Mouse (Mus musculus): ENCODE measurements around the gene Ecpas. TPM values are rescaled to one million over a fixed set of nuclear protein-coding genes. Genes with fewer than 3 reads are reported as not detected.

Ecpas gene
- polyA plus RNA-seq, 1 experiment from 2014 or later: 31.6 TPM

DNA sequence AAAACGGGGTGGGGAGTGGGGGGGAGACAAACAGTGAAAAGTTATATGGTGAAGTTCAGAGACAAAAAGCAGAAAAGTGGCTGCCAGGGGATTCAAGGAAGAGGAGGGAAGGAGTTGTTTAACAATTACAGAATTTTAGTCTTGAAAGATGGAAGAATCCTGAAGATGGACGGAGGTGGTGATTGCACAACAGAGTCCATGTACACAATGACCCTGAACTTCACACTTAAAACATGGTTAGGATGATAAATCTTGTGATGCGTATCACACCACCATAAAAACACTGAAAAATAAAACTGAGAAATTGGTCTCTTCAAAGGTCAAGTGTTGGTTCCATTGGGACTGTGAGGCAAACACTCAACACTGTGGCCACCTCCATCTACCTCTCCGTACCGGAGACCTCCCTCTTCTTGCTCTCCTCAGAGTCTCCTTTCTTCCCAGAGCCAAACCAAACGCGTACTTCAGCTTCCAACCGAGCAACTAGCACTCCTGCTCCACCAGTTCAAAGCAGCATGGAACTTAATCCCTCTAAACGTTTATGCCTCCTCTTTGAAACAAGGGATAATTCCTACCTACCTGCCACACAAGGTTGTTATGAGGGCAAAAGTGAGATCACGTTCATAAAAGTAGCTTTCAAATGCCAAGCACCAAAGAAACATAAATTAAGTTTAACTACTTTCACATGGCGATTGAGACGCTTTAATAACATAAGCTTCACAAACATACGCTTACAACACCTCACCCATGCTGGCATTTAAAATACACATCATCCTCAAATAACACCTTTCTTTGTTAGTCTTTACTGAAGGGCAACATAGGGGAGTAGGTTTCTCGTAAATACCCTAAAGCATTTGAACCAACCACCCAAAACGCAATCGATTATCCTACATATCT, 2.1 kb downstream of the Ecpas start:
- 31% methylated on average over 16 of the region's 16 CpGs for WGBS
- ATAC-seq (replicated peaks): no peak; the same call in 1 of the 2 replicates
- Histone ChIP-seq H3K4me3 (peak overlapping the region; percentile 59), H3K4me1 (peaks cover 15% of the 10 kb centered on the region), H3K9me3 (no peaks in the 10 kb centered on the region), H3K27me3 (no peaks in the 10 kb centered on the region), H3K9ac (replicated peaks) (peak overlapping the region; percentile 81), H3K4me2 (replicated peaks) (peak overlapping the region; percentile 75), H3K27ac (replicated peaks) (peak overlapping the region; percentile 96; the same call in 1 of the 2 replicates), H3K36me3 (no peaks in the 10 kb centered on the region)

DNA sequence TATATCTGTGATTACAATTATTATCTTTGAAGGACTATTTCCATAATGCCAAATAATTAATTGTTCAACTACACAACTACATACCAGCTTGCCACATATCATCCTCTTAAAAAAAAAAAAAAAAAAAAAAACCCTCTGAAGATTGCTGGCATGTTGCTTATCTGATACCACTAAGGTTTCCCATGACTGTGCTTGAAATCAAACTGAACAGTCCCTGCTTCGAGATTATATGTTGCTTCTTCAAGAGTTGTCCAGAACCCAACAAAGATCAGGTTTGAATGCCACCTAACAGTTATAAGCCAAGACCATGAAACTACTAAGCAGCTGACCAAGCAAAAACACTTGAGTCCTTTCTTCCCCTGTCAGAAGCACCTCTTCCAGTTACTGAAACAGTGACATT, 5.1 kb downstream of the Ecpas start:
- no peak overlapping the region for H3K9ac ChIP-seq (replicated peaks)
- H3K27ac ChIP-seq (replicated peaks): no peak overlapping the region
- no peaks in the 10 kb centered on the region for H3K9me3 ChIP-seq
- WGBS: 96% methylated on average over 1 of the region's 1 CpGs
- ATAC-seq (replicated peaks): no peak
- no peaks in the 10 kb centered on the region for H3K27me3 ChIP-seq
- no peak overlapping the region for H3K4me2 ChIP-seq (replicated peaks)
- no peaks in the 10 kb centered on the region for H3K36me3 ChIP-seq
- no peak overlapping the region for H3K4me3 ChIP-seq
- peaks cover 17% of the 10 kb centered on the region for H3K4me1 ChIP-seq

DNA sequence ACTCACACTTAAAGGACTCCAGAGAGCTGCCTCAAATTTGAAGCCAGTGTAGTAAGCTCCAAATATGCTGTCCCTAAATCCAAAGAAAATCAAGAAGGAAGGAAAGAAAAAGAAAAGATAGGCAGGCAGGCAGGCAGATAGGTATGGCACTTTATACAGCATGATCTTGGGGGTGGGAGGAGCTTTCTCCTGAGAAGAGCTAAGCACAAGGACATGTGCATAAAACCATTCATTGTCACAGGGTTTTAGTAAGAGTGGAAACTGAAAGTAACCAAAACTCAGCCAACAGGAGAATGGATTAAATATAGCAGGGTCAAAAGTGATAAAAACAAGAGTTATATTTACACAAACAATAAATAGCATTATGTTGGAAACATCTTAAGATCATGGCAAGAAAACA, 14.2 kb downstream of the Ecpas start:
- no peaks in the 10 kb centered on the region for H3K36me3 ChIP-seq

DNA sequence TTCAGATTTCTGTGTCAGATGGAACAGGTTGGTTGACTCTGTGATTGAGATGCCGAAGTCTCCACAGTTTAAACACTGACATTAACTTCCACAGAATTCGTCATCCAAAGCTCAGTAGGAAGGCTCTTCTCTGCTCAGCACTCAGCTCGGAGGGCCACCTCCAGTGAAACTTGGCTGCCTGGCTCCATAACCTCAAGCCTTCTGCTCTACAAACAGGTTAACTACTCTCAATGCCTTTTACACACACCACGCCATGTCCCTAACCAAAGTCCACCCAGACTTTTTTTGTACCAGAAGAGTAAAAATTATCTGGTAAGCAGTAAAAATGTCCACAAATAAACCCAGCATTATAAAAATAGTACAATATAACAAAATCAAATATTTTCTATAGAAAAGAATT, 15.1 kb downstream of the Ecpas start:
- Histone ChIP-seq H3K36me3 (no peaks in the 10 kb centered on the region), H3K27ac (replicated peaks) (no peak overlapping the region), H3K4me1 (0 out of 2 replicates have a peak, but pooled peaks cover 2% of the 10 kb centered on the region), H3K9me3 (no peaks in the 10 kb centered on the region), H3K4me2 (replicated peaks) (no peak overlapping the region), H3K9ac (replicated peaks) (no peak overlapping the region), H3K27me3 (no peaks in the 10 kb centered on the region), H3K4me3 (no peak overlapping the region)
- ATAC-seq (replicated peaks): no peak
- WGBS: 77% methylated on average over 4 of the region's 4 CpGs

More for the DNA sequence above, 14.2 kb downstream of the Ecpas start:
- Histone ChIP-seq H3K9ac (replicated peaks) (no peak overlapping the region), H3K4me1 (peaks cover 9% of the 10 kb centered on the region; the same call in 1 of the 2 replicates), H3K4me3 (no peak overlapping the region), H3K4me2 (replicated peaks) (no peak overlapping the region), H3K27ac (replicated peaks) (no peak overlapping the region), H3K9me3 (no peaks in the 10 kb centered on the region), H3K27me3 (no peaks in the 10 kb centered on the region)
- ATAC-seq (replicated peaks): no peak

DNA sequence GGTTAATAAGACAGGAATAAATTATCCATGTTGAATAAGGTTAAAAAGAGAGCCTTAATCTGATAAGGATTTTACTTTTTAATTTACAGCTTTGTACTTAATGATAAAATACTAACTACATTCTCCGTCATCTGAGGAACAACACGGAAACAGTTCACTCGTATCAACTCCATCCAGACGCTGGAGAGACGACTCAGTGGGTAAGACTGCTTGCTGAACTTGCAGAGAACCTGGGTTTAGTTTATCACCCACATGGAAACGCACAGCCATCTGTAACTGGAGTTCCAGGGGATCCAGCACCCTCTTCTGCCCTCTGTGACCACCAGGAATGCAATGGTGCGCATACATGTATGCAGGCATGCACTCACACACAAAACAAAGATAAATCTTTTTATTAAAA, 18.1 kb downstream of the Ecpas start:
- H3K27me3 ChIP-seq: no peaks in the 10 kb centered on the region
- no peak; the same call in 1 of the 2 replicates for ATAC-seq (replicated peaks)

DNA sequence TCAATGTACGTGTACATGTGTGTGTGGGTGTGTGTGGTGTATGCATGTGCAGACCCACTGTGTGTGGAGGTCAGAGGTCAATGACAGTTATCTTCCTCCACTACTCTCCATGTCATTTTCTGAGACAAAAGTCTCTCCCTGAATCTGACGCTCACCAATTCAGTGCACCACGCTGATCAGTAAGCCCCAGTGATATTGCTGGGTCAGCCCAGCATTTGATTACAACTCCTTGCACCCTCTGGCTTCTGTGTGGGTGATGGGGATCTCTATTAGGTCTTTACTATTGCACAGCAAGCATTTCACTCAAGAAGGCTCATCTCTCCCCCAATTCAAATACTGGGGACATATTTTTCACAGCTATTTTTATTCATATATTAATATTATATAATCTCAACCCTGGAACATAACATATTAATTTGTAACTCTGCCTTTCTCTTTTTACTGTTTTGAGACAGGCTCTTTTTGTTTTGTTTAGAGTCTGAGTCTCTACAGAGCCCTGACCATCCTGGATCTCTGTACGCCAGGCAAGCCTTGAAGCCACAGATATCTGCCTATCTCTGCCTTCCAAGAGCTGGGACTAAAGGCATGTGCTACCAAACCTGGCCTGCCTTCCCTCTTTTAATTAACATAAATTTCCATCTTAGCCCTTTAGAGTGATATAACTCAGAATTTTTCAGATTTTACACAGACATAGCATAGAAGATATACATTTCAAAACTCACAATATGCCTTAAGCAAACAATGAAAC, 22.3 kb downstream of the Ecpas start:
- no peak for ATAC-seq (replicated peaks)
- Histone ChIP-seq H3K4me1 (no peaks in the 10 kb centered on the region), H3K36me3 (no peaks in the 10 kb centered on the region), H3K9me3 (no peaks in the 10 kb centered on the region), H3K9ac (replicated peaks) (no peak overlapping the region), H3K4me2 (replicated peaks) (no peak overlapping the region), H3K27me3 (no peaks in the 10 kb centered on the region), H3K4me3 (no peak overlapping the region), H3K27ac (replicated peaks) (no peak overlapping the region)
- WGBS: 95% methylated on average over 4 of the region's 4 CpGs

More for the DNA sequence above, 18.1 kb downstream of the Ecpas start:
- H3K4me1 ChIP-seq: 0 out of 2 replicates have a peak, but pooled peaks cover 2% of the 10 kb centered on the region
- H3K4me3 ChIP-seq: no peak overlapping the region
- no peak overlapping the region for H3K4me2 ChIP-seq (replicated peaks)
- no peak overlapping the region for H3K27ac ChIP-seq (replicated peaks)
- no peaks in the 10 kb centered on the region for H3K36me3 ChIP-seq
- no peak overlapping the region for H3K9ac ChIP-seq (replicated peaks)
- WGBS: 88% methylated on average over 7 of the region's 7 CpGs
- H3K9me3 ChIP-seq: no peaks in the 10 kb centered on the region

DNA sequence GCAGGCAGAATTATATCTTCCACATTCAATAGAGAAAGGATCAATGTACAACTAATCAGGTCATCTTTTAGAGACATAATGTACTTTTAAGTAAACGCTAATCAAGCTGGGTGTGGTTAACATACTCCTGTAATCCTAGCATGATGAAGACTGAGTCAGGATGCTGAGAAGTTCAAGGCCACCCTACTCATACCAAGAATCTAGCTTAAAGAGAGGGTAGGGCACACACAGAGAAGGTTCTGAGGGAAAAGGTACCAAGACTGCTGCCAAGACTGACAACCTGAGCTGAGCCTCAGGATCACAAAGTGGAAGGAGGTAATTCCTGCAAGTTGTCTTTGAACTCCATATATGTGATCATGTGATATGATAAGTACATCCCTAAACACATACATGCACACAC, 24.0 kb downstream of the Ecpas start:
- Histone ChIP-seq H3K9me3 (no peaks in the 10 kb centered on the region), H3K4me1 (no peaks in the 10 kb centered on the region), H3K4me2 (replicated peaks) (no peak overlapping the region), H3K27me3 (no peaks in the 10 kb centered on the region), H3K9ac (replicated peaks) (no peak overlapping the region), H3K36me3 (no peaks in the 10 kb centered on the region), H3K4me3 (no peak overlapping the region), H3K27ac (replicated peaks) (no peak overlapping the region)
- WGBS: 92% methylated on average over 1 of the region's 1 CpGs
- ATAC-seq (replicated peaks): no peak

DNA sequence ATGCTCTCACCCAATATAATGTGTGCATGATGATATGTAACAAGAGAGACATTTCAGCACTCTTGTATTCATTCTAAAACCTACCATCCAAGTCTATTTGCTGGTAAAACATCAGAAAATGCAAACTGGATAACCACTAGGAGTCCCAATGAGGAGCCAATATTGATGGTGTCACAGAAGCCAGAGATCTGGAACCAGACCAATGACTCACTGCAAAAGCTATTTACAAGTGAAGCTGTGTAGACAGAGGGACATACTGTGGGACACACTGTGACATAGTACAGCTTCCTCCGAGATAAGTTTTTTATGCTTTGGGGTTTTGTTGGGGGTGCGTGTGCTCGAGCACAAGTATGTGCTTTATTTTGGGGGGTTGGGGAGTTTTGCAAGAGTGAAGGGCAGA, 24.9 kb downstream of the Ecpas start:
- no peaks in the 10 kb centered on the region for H3K4me1 ChIP-seq
- no peak overlapping the region for H3K4me2 ChIP-seq (replicated peaks)
- no peaks in the 10 kb centered on the region for H3K27me3 ChIP-seq
- H3K27ac ChIP-seq (replicated peaks): no peak overlapping the region
- H3K36me3 ChIP-seq: no peaks in the 10 kb centered on the region
- ATAC-seq (replicated peaks): no peak
- no peak overlapping the region for H3K4me3 ChIP-seq
- 87% methylated on average over 3 of the region's 3 CpGs for WGBS
- no peak overlapping the region for H3K9ac ChIP-seq (replicated peaks)
- H3K9me3 ChIP-seq: no peaks in the 10 kb centered on the region

DNA sequence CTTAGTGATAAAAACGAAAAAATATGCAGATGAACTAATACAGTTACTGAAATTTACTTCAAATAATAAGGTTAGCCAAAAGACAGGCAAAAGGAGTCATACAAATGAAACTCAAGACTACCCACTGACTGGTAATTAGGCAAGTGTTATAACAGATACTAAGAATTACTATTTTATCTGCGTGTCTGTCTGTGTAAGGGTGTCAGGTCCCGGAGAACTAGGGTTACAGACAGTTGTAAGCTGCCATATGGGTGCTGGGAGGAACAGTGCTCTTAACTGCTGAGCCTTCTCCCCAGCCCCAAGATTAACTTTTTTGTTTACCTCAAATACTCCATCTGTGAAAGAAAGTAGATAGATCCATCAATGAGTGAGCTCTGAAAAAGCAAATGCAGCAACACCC, 25.8 kb downstream of the Ecpas start:
- no peaks in the 10 kb centered on the region for H3K27me3 ChIP-seq
- H3K36me3 ChIP-seq: no peaks in the 10 kb centered on the region
- ATAC-seq (replicated peaks): no peak
- no peak overlapping the region for H3K4me3 ChIP-seq
- 80% methylated on average over 3 of the region's 3 CpGs for WGBS
- H3K4me1 ChIP-seq: no peaks in the 10 kb centered on the region
- H3K9me3 ChIP-seq: no peaks in the 10 kb centered on the region
- H3K4me2 ChIP-seq (replicated peaks): no peak overlapping the region
- H3K27ac ChIP-seq (replicated peaks): no peak overlapping the region
- H3K9ac ChIP-seq (replicated peaks): no peak overlapping the region

DNA sequence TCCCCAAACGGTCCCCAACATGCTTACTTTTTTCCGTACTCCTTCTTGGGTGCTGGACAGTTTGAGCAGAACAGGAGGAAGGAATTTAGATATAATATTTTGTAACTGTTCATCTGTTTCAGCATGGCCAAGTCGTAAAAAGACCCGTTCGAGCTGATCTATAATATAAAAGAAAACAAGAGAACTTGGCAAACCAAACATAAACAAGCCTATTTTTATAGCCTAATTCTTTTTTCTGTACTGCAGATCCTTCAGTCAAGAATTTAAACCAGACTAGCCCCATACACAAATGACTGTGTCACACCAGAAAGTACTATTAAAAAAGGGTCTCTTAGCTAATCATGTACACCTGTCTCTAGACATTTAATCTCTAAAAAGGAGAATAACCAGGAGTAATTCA, 27.2 kb downstream of the Ecpas start:
- 86% methylated on average over 5 of the region's 5 CpGs for WGBS
- no peak for ATAC-seq (replicated peaks)
- H3K27ac ChIP-seq (replicated peaks): no peak overlapping the region
- no peaks in the 10 kb centered on the region for H3K36me3 ChIP-seq
- no peaks in the 10 kb centered on the region for H3K27me3 ChIP-seq
- H3K9me3 ChIP-seq: no peaks in the 10 kb centered on the region
- H3K4me1 ChIP-seq: no peaks in the 10 kb centered on the region
- no peak overlapping the region for H3K4me3 ChIP-seq
- H3K9ac ChIP-seq (replicated peaks): no peak overlapping the region
- H3K4me2 ChIP-seq (replicated peaks): no peak overlapping the region

DNA sequence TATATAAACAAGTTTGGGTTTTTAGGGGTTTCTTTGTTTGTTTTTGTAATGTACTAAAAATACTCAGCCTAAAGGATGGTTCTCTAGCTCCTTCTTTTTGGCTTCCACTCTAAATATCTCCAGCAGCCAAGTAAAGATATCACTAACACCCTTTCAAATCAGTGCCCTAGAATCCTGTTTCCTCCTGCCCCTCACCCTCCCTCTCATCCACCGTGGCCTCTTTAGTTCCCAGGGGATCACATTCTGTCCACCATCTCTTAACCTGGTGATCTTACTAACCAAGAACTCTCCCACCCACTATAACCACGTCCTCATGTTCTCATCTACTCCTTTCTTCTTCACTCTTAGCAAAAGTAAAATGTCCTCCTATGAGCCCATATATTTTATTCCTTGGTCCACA, 28.7 kb downstream of the Ecpas start:
- H3K36me3 ChIP-seq: no peaks in the 10 kb centered on the region
- no peak overlapping the region for H3K9ac ChIP-seq (replicated peaks)
- no peaks in the 10 kb centered on the region for H3K9me3 ChIP-seq
- 82% methylated on average over 2 of the region's 2 CpGs for WGBS
- H3K27me3 ChIP-seq: no peaks in the 10 kb centered on the region
- H3K4me1 ChIP-seq: no peaks in the 10 kb centered on the region
- no peak for ATAC-seq (replicated peaks)
- no peak overlapping the region for H3K4me2 ChIP-seq (replicated peaks)
- no peak overlapping the region for H3K4me3 ChIP-seq
- H3K27ac ChIP-seq (replicated peaks): no peak overlapping the region

DNA sequence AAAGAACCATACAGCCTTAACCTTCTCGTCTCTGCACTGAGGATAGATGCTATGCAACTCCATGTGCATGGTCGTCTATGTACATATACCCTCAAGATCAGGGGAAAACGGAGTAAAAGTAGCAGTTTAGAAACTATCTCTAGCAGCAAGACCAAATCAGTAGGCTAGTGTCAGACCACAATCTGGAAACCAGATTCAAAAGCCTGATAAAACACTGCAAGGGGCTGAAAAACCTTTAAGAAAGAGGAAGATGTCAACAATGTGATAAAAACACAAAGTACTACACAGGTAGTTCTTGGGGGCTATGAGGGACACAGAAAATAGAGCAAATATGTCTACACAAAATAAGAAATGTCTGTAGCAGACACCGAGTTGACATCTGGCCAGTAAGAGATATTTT, 38.2 kb downstream of the Ecpas start:
- WGBS: 98% methylated on average over 4 of the region's 4 CpGs

More for the DNA sequence above, 38.2 kb downstream of the Ecpas start:
- H3K27me3 ChIP-seq: no peaks in the 10 kb centered on the region
- no peak overlapping the region for H3K27ac ChIP-seq (replicated peaks)
- ATAC-seq (replicated peaks): no peak
- no peak overlapping the region for H3K4me3 ChIP-seq
- H3K4me1 ChIP-seq: no peaks in the 10 kb centered on the region
- no peaks in the 10 kb centered on the region for H3K9me3 ChIP-seq
- no peak overlapping the region for H3K9ac ChIP-seq (replicated peaks)
- no peak overlapping the region for H3K4me2 ChIP-seq (replicated peaks)
- H3K36me3 ChIP-seq: peaks cover 10% of the 10 kb centered on the region; the same call in 1 of the 2 replicates

All from forebrain, embryonic 15.5 days (tissue).